8 mouse cellular contexts compared by ENCODE assay signal in genomic region chr8:88451658-88452500, GRCm38 (mm10).
A peak's percentile ranks its signal among the peaks of the same experiment; 100 is the strongest.
DNase-seq lines count a peak whose midpoint lies in the region; ATAC-seq and TF ChIP-seq lines count a peak whose summit lies in the region.
"Had no signal": no experiment of that assay in that cellular context is flagged by ENCODE, and none has a peak within 500 bp of the region (broad histone marks: within the 10 kb centered on the region; RNA-seq: fewer than 3 reads in every experiment).

No protein-coding gene starts in this region.

- H3K4me1 ChIP-seq in CH12.LX (ENCODE audit: control insufficient read depth in 1 of 2, insufficient read depth in 2 of 2) (peaks cover 5 to 34% of the 10 kb centered on the region in 2 experiments), E14TG2a.4 (replicated peaks; ENCODE audit: low read depth, low read length) (peaks cover 45% of the 10 kb centered on the region)
- H3K4me1 ChIP-seq in hindbrain, embryonic 16.5 days (ENCODE audit: control insufficient read depth, insufficient read depth, low read depth, low read length): peaks cover 45% of the 10 kb centered on the region
- peaks cover 33% of the 10 kb centered on the region for H3K4me1 ChIP-seq in lung, postnatal 0 days (ENCODE audit: insufficient read depth, low read depth, low read length)

- TF ChIP-seq CTCF in CH12.LX (conservative IDR thresholded peaks at IDR 0.05 in 1 of 2, IDR thresholded peaks at IDR 0.05 in 1 of 2; ENCODE audit: low read depth in 2 of 2, low read length in 2 of 2) (no peak), E14TG2a.4 (conservative IDR thresholded peaks at IDR 0.05; ENCODE audit: low read length) (peak; percentile 30; the same call in 1 of the 2 replicates)
- TF ChIP-seq CTCF in lung, postnatal 0 days (IDR thresholded peaks at IDR 0.05): peak; percentile 49

- H3K27ac ChIP-seq in CH12.LX (ENCODE audit: insufficient read depth, low read depth): no peak overlapping the region
- no peak overlapping the region for H3K27ac ChIP-seq in hindbrain, embryonic 16.5 days (ENCODE audit: low read depth, low read length)
- peak overlapping the region; percentile 85 for H3K27ac ChIP-seq in lung, postnatal 0 days (ENCODE audit: low read length)

- intact Hi-C loops in gastrocnemius, postnatal 14 days (cut with DNase I; ENCODE audit: low total_unique reads): loop anchor here (10.0 kb wide), 1 partner anchor 163 kb away; no protein-coding TSS in a partner anchor

- no peak for TF ChIP-seq EP300 in CH12.LX (IDR thresholded peaks at IDR 0.05; ENCODE audit: low read length)
- peak; percentile 96 for TF ChIP-seq EP300 in lung, postnatal 0 days (IDR thresholded peaks at IDR 0.05)

- H3K36me3 ChIP-seq in CH12.LX (replicated peaks in 1 of 2; ENCODE audit: control insufficient read depth in 1 of 2, insufficient read depth in 1 of 2, low read length in 1 of 2) (no peaks in the 10 kb centered on the region), E14TG2a.4 (ENCODE audit: insufficient read depth, low read length) (no peaks in the 10 kb centered on the region)
- H3K36me3 ChIP-seq in hindbrain, embryonic 16.5 days (ENCODE audit: control insufficient read depth, insufficient read depth, low read length): no peaks in the 10 kb centered on the region
- H3K36me3 ChIP-seq in lung, postnatal 0 days (ENCODE audit: insufficient read depth, low read length): no peaks in the 10 kb centered on the region

- 28% methylated on average over 17 of the region's 17 CpGs for WGBS in hindbrain, embryonic 16.5 days
- WGBS in lung, postnatal 0 days: 25% methylated on average over 17 of the region's 17 CpGs

- H3K9me3 ChIP-seq in CH12.LX (replicated peaks; ENCODE audit: low read length): peaks cover 25% of the 10 kb centered on the region
- H3K9me3 ChIP-seq in E14TG2a.4 (ENCODE audit: low read length): peaks cover 7% of the 10 kb centered on the region; the same call in 1 of the 2 replicates
- H3K9me3 ChIP-seq in hindbrain, embryonic 16.5 days (ENCODE audit: control insufficient read depth, low read length): 0 out of 2 replicates have a peak, but pooled peaks cover 2% of the 10 kb centered on the region
- H3K9me3 ChIP-seq in lung, postnatal 0 days (ENCODE audit: low read length): no peaks in the 10 kb centered on the region; the same call in 1 of the 2 replicates

- H3K4me3 ChIP-seq in CH12.LX (replicated peaks in 1 of 3; ENCODE audit: low read depth in 2 of 3, low read length in 2 of 3, poor library complexity in 1 of 3): no peak overlapping the region
- peak overlapping the region; percentile 45; the same call in 1 of the 2 replicates for H3K4me3 ChIP-seq in E14TG2a.4 (replicated peaks; ENCODE audit: low read length)
- no peak overlapping the region for H3K4me3 ChIP-seq in hindbrain, embryonic 16.5 days (ENCODE audit: low read length)
- H3K4me3 ChIP-seq in lung, postnatal 0 days (ENCODE audit: low read depth, low read length): peak overlapping the region; percentile 4; the same call in 1 of the 2 replicates
- H3K4me3 ChIP-seq: megakaryocyte, embryonic 14.5 days had no signal

- H3K27me3 ChIP-seq in CH12.LX (replicated peaks) (peaks cover 35% of the 10 kb centered on the region), E14TG2a.4 (ENCODE audit: insufficient read depth, low read length) (peaks cover 97% of the 10 kb centered on the region)
- peaks cover 12% of the 10 kb centered on the region for H3K27me3 ChIP-seq in hindbrain, embryonic 16.5 days (replicated peaks; ENCODE audit: control insufficient read depth, insufficient read depth, low read length)
- H3K27me3 ChIP-seq in lung, postnatal 0 days (replicated peaks; ENCODE audit: insufficient read depth, low read length): peaks cover 8% of the 10 kb centered on the region

- no peak for ATAC-seq in hindbrain, embryonic 16.5 days
- ATAC-seq in lung, postnatal 0 days: peak; percentile 93
- ATAC-seq in megakaryocyte-erythroid progenitor cell, adult 5-6 weeks (replicated peaks; ENCODE audit: low FRiP score, low TSS enrichment, poor library complexity, severe bottlenecking): no peak

- dilution Hi-C loops in CH12.LX (cut with MboI; ENCODE audit: extremely low pct_ligation_motif_present, extremely low pct_unique_long_range_greater_than_20kb, low sequenced_read_pairs): no loop called here

- no peak for TF ChIP-seq RAD21 in CH12.LX (IDR thresholded peaks at IDR 0.05; ENCODE audit: low read depth, low read length)

- in situ Hi-C loops in CH12.LX (cut with MboI; ENCODE audit: low pct_ligation_motif_present, low pct_unique_long_range_greater_than_20kb, low sequenced_read_pairs): no loop called here

- TF ChIP-seq POLR2A in CH12.LX (IDR thresholded peaks at IDR 0.05; ENCODE audit: low read depth, low read length): no peak

- peak overlapping the region; percentile 7; the same call in 1 of the 2 replicates for H3K4me2 ChIP-seq in CH12.LX (ENCODE audit: insufficient read depth, low read depth, poor library complexity, severe bottlenecking)
- H3K4me2 ChIP-seq in hindbrain, embryonic 16.5 days (ENCODE audit: low read length): peak overlapping the region; percentile 35
- peak overlapping the region; percentile 51 for H3K4me2 ChIP-seq in lung, postnatal 0 days (replicated peaks; ENCODE audit: low read depth, low read length)

- no peak overlapping the region for H3K9ac ChIP-seq in CH12.LX (ENCODE audit: insufficient read depth, low read depth)
- H3K9ac ChIP-seq in hindbrain, embryonic 16.5 days (ENCODE audit: low read depth, low read length): no peak overlapping the region
- H3K9ac ChIP-seq in lung, postnatal 0 days (replicated peaks; ENCODE audit: low read depth): 0 out of 2 replicates have a peak overlapping the region, but pooled peaks have one; percentile 19

- DNase-seq in CH12.LX (ENCODE audit: extremely low read depth): no peak
- DNase-seq in lung, postnatal 0 days (ENCODE audit: low spot score): peak; percentile 92
- DNase-seq in gastrocnemius, postnatal 4 days (ENCODE audit: low spot score in 2 of 2): no peak
- DNase-seq in gastrocnemius, postnatal 14 days: no peak

- H3K79me2 ChIP-seq in CH12.LX (replicated peaks; ENCODE audit: control insufficient read depth, extremely low read depth, insufficient read depth, poor library complexity, severe bottlenecking): no peaks in the 10 kb centered on the region

TF ChIP-seq in CH12.LX, 34 proteins besides CTCF, POLR2A, EP300 and RAD21:
- TF ChIP-seq PAX5 (IDR thresholded peaks at IDR 0.05; ENCODE audit: low read length) (no peak), JUND (conservative IDR thresholded peaks at IDR 0.05; ENCODE audit: low read depth, low read length) (no peak), HCFC1 (IDR thresholded peaks at IDR 0.05; ENCODE audit: low read depth, low read length) (no peak), CHD2 (IDR thresholded peaks at IDR 0.05; ENCODE audit: low read length) (no peak), MAZ (IDR thresholded peaks at IDR 0.05; ENCODE audit: low read depth, low read length) (no peak), TCF12 (IDR thresholded peaks at IDR 0.05; ENCODE audit: low read depth, low read length) (no peak)

Comparison
In these comparisons a context has a peak if more than half of its experiments do, and no peak if none do; other contexts are left out.
1. H3K4me3 ChIP-seq: peak in E14TG2a.4 (single experiment) and lung, postnatal 0 days (single experiment); none in CH12.LX (0 of 3) and hindbrain, embryonic 16.5 days (single experiment).
2. CTCF ChIP-seq: peak in E14TG2a.4 (single experiment) and lung, postnatal 0 days (single experiment); none in CH12.LX (0 of 2).
3. Peak in every context shown above with its lines, with median percentiles within 50 percentile points of each other: H3K4me2 ChIP-seq.